Mouse (Mus musculus) kidney, adult 2 months (tissue): ENCODE results near the gene Hip1.

Source experiments
- CTCF ChIP-seq: fragments of 200-500 bp; conservative IDR thresholded peaks from 2 replicates; pipeline ENCODE4 v1.5.1; 2011; ENCODE audit warnings: low read depth, mild to moderate bottlenecking, control low read depth, low read length, moderate library complexity, mixed read lengths; ENCODE audit not compliant: insufficient read depth, insufficient read length
- POLR2A ChIP-seq: fragments of 200-500 bp; IDR thresholded peaks from one replicate; pipeline ENCODE4 v1.6.1; 2011; ENCODE audit warnings: low read depth, low read length, control low read depth

GRCm38 (mm10) chr5:135531306-135531845 is 13.5 kb downstream of the Hip1 start:
- TF ChIP-seq CTCF (no peak), POLR2A (no peak)
